Mouse (Mus musculus) hindbrain, embryonic 11.5 days (tissue): ENCODE data around the gene Dusp9. TPM values are rescaled to one million over a fixed set of nuclear protein-coding genes. Genes with fewer than 3 reads are reported as not detected.

Experiments used
- ATAC-seq: fragments of 200-750 bp; cut with Nextera tagmentation; 2 replicates; pipeline ENCODE4 v1.8.0; 2017; ENCODE audit warnings: mild to moderate bottlenecking, moderate TSS enrichment, moderate library complexity; ENCODE audit not compliant: low FRiP score
- DNase-seq: peaks from one replicate; pipeline ENCODE4 v3.0.0-alpha.2; 2015; ENCODE audit warnings: low spot score
- H3K27ac ChIP-seq: fragments of 300-500 bp; sonication (generic); 2 replicates; pipeline ENCODE4 v1.5.1; 2014; ENCODE audit warnings: mild to moderate bottlenecking, low read depth, low read length
- H3K27me3 ChIP-seq: fragments of 300-500 bp; sonication (generic); 2 replicates; pipeline ENCODE4 v1.6.1; 2014; ENCODE audit warnings: mild to moderate bottlenecking, low read length, moderate library complexity, mixed read lengths; ENCODE audit not compliant: control insufficient read depth, insufficient read depth
- H3K36me3 ChIP-seq: fragments of 300-500 bp; sonication (generic); 2 replicates; pipeline ENCODE4 v1.6.1; 2014; ENCODE audit warnings: mild to moderate bottlenecking, low read length, moderate library complexity, mixed read lengths; ENCODE audit not compliant: control insufficient read depth, insufficient read depth
- H3K4me1 ChIP-seq: fragments of 300-500 bp; sonication (generic); replicated peaks from 2 replicates; pipeline ENCODE4 v1.6.1; 2014; ENCODE audit warnings: low read length, mixed read lengths; ENCODE audit not compliant: control insufficient read depth, insufficient read depth
- H3K4me2 ChIP-seq: fragments of 300-500 bp; sonication (generic); replicated peaks from 2 replicates; pipeline ENCODE4 v1.6.1; 2014; ENCODE audit warnings: mild to moderate bottlenecking, low read depth, low read length
- H3K4me3 ChIP-seq: fragments of 300-500 bp; sonication (generic); 2 replicates; pipeline ENCODE4 v1.5.1; 2014; ENCODE audit warnings: low read depth, low read length
- H3K9ac ChIP-seq: fragments of 300-500 bp; sonication (generic); 2 replicates; pipeline ENCODE4 v1.6.1; 2014; ENCODE audit warnings: low read depth, low read length
- H3K9me3 ChIP-seq: fragments of 300-500 bp; sonication (generic); 2 replicates; pipeline ENCODE4 v1.6.1; 2016; ENCODE audit warnings: low read length; ENCODE audit not compliant: control insufficient read depth
- WGBS: fragments of 180-500 bp; shearing (Covaris S2); extraction: QIAGEN DNeasy Blood & Tissue Kit; methylation state at CpG from one replicate; pipeline ENCODE4 v1.1.7; 2014; 5-methylcytosine and 5-hydroxymethylcytosine counted together
- polyA plus RNA-seq: library from polyadenylated mRNA; unstranded; fragments of >200 nt; fragmentation: Nextera tagmentation; extraction: Ambion mirVana; gene quantifications from 2 replicates; pipeline ENCODE4 v1.2.1, GENCODE M21; 2014

The Dusp9 gene
- polyA plus RNA-seq, 1 experiment from 2014 or later = 4.9 TPM

- WGBS = 22% methylated on average over 20 of the region's 20 CpGs
- H3K4me3 ChIP-seq = peak overlapping the region; percentile 57
- H3K4me1 ChIP-seq = no peaks in the 10 kb centered on the region; the same call in 1 of the 2 replicates
- peak overlapping the region; percentile 76 for H3K4me2 ChIP-seq
- H3K27ac ChIP-seq = no peak overlapping the region
- no peaks in the 10 kb centered on the region; the same call in 1 of the 2 replicates for H3K27me3 ChIP-seq
- H3K36me3 ChIP-seq = no peaks in the 10 kb centered on the region
- peak overlapping the region; percentile 73 for H3K9ac ChIP-seq
- H3K9me3 ChIP-seq = no peaks in the 10 kb centered on the region
- ATAC-seq (peak; percentile 45), DNase-seq (peak; percentile 23)
Measured at GRCm38 (mm10) chrX:73673968-73674661, 34.9 kb downstream of the Dusp9 start.

- no peak overlapping the region for H3K4me3 ChIP-seq
- no peaks in the 10 kb centered on the region; the same call in 1 of the 2 replicates for H3K27me3 ChIP-seq
- H3K9ac ChIP-seq = no peak overlapping the region
- no peaks in the 10 kb centered on the region; the same call in 1 of the 2 replicates for H3K4me1 ChIP-seq
- no peaks in the 10 kb centered on the region for H3K36me3 ChIP-seq
- H3K4me2 ChIP-seq = no peak overlapping the region
- no peaks in the 10 kb centered on the region for H3K9me3 ChIP-seq
- no peak overlapping the region for H3K27ac ChIP-seq
- WGBS = 73% methylated on average over 2 of the region's 2 CpGs
- DNase-seq (no peak), ATAC-seq (no peak)
Measured at GRCm38 (mm10) chrX:73675231-73675630, 36.0 kb downstream of the Dusp9 start.

- Histone ChIP-seq H3K4me1 (no peaks in the 10 kb centered on the region; the same call in 1 of the 2 replicates), H3K9ac (no peak overlapping the region), H3K27ac (no peak overlapping the region), H3K4me2 (no peak overlapping the region), H3K4me3 (no peak overlapping the region), H3K27me3 (no peaks in the 10 kb centered on the region; the same call in 1 of the 2 replicates), H3K36me3 (no peaks in the 10 kb centered on the region; the same call in 1 of the 2 replicates), H3K9me3 (no peaks in the 10 kb centered on the region)
- DNase-seq (no peak), ATAC-seq (no peak)
- 96% methylated on average over 4 of the region's 4 CpGs for WGBS
Measured at GRCm38 (mm10) chrX:73676668-73677067, 37.4 kb downstream of the Dusp9 start.

- H3K27me3 ChIP-seq = no peaks in the 10 kb centered on the region
- 85% methylated on average over 2 of the region's 2 CpGs for WGBS
- no peak overlapping the region for H3K4me3 ChIP-seq
- no peaks in the 10 kb centered on the region for H3K4me1 ChIP-seq
- DNase-seq = no peak
- H3K36me3 ChIP-seq = no peaks in the 10 kb centered on the region; the same call in 1 of the 2 replicates
- no peak overlapping the region for H3K27ac ChIP-seq
- no peaks in the 10 kb centered on the region for H3K9me3 ChIP-seq
- ATAC-seq = no peak
- H3K9ac ChIP-seq = no peak overlapping the region
- H3K4me2 ChIP-seq = no peak overlapping the region
Measured at GRCm38 (mm10) chrX:73684156-73684555, 44.9 kb downstream of the Dusp9 start.

- H3K4me3 ChIP-seq = no peak overlapping the region
- H3K36me3 ChIP-seq = no peaks in the 10 kb centered on the region; the same call in 1 of the 2 replicates
- H3K27ac ChIP-seq = no peak overlapping the region
- ATAC-seq (no peak), DNase-seq (no peak)
- H3K4me1 ChIP-seq = no peaks in the 10 kb centered on the region
- no peak overlapping the region for H3K9ac ChIP-seq
- H3K4me2 ChIP-seq = no peak overlapping the region
- no peaks in the 10 kb centered on the region for H3K9me3 ChIP-seq
- H3K27me3 ChIP-seq = no peaks in the 10 kb centered on the region
Measured at GRCm38 (mm10) chrX:73684978-73685377, 45.8 kb downstream of the Dusp9 start.

GRCm38 (mm10) chrX:73685629-73686028 lies 46.4 kb downstream of the Dusp9 start:
- Histone ChIP-seq H3K4me2 (no peak overlapping the region), H3K9me3 (no peaks in the 10 kb centered on the region), H3K9ac (no peak overlapping the region), H3K36me3 (no peaks in the 10 kb centered on the region; the same call in 1 of the 2 replicates), H3K27me3 (no peaks in the 10 kb centered on the region), H3K4me3 (no peak overlapping the region), H3K27ac (no peak overlapping the region), H3K4me1 (no peaks in the 10 kb centered on the region)
- WGBS = 90% methylated on average over 3 of the region's 3 CpGs
- ATAC-seq (no peak), DNase-seq (no peak)

- no peaks in the 10 kb centered on the region for H3K27me3 ChIP-seq
- peak; percentile 22 for DNase-seq
- H3K4me2 ChIP-seq = no peak overlapping the region
- WGBS = 79% methylated on average over 5 of the region's 5 CpGs
- H3K9me3 ChIP-seq = no peaks in the 10 kb centered on the region
- H3K9ac ChIP-seq = no peak overlapping the region
- H3K36me3 ChIP-seq = no peaks in the 10 kb centered on the region
- no peaks in the 10 kb centered on the region for H3K4me1 ChIP-seq
- H3K27ac ChIP-seq = no peak overlapping the region
- ATAC-seq = no peak
- no peak overlapping the region for H3K4me3 ChIP-seq
Measured at GRCm38 (mm10) chrX:73690917-73691629, 51.9 kb downstream of the Dusp9 start.
